Mouse (Mus musculus) testis, postnatal 14 days (tissue): ENCODE measurements around the gene Ercc1.

ENCODE experiments used
- DNase-seq: peaks from one replicate; pipeline ENCODE4 v3.0.0; 2021; ENCODE audit warnings: low spot score

The Ercc1 gene

GRCm38 (mm10) chr7:19344237-19344847, at the start of gene Ercc1:
TSS of gene Ercc1 (plus strand) at chr7:19344778.
- DNase-seq: peak; percentile 45

- DNase-seq: peak; percentile 94
These were observed 48.9 kb upstream of the Ercc1 start for GRCm38 (mm10) chr7:19295503-19296185.

- no peak for DNase-seq
These were observed 47.5 kb upstream of the Ercc1 start for GRCm38 (mm10) chr7:19297034-19297433.

- no peak for DNase-seq
These were observed 46.8 kb upstream of the Ercc1 start for GRCm38 (mm10) chr7:19297794-19298193.

GRCm38 (mm10) chr7:19299194-19299593, 45.4 kb upstream of the Ercc1 start:
- no peak for DNase-seq

GRCm38 (mm10) chr7:19300501-19301421, 43.8 kb upstream of the Ercc1 start:
- DNase-seq: peak; percentile 82

- no peak for DNase-seq
These were observed 42.9 kb upstream of the Ercc1 start for GRCm38 (mm10) chr7:19301461-19302263.

GRCm38 (mm10) chr7:19302264-19303045, 42.1 kb upstream of the Ercc1 start:
- no peak for DNase-seq

GRCm38 (mm10) chr7:19303046-19303305, 41.6 kb upstream of the Ercc1 start:
- DNase-seq: no peak

GRCm38 (mm10) chr7:19303770-19304169, 40.8 kb upstream of the Ercc1 start:
- DNase-seq: peak; percentile 80

- DNase-seq: no peak
These were observed 39.8 kb upstream of the Ercc1 start for GRCm38 (mm10) chr7:19304501-19305412.

GRCm38 (mm10) chr7:19305413-19305735, 39.2 kb upstream of the Ercc1 start:
- DNase-seq: no peak

GRCm38 (mm10) chr7:19305796-19306765, 38.5 kb upstream of the Ercc1 start:
- DNase-seq: no peak

GRCm38 (mm10) chr7:19306819-19307738, 37.5 kb upstream of the Ercc1 start:
- no peak for DNase-seq

GRCm38 (mm10) chr7:19307739-19308453, 36.7 kb upstream of the Ercc1 start:
- peak; percentile 80 for DNase-seq

- DNase-seq: peak; percentile 94
These were observed 35.9 kb upstream of the Ercc1 start for GRCm38 (mm10) chr7:19308454-19309277.
